Mouse (Mus musculus) neural tube, embryonic 14.5 days (tissue): Measurements from ENCODE around the gene Acta1. TPM values are rescaled to one million over a fixed set of nuclear protein-coding genes. Genes with fewer than 3 reads are reported as not detected.
A peak's percentile ranks its signal among the peaks of the same experiment; 100 is the strongest.

Source experiments
- ATAC-seq: fragments of 200-750 bp; cut with Nextera tagmentation; 2 replicates; pipeline ENCODE4 v1.8.0; 2017; ENCODE audit warnings: low read depth, mild to moderate bottlenecking, moderate TSS enrichment, moderate library complexity
- H3K27ac ChIP-seq: fragments of 300-500 bp; sonication (generic); 2 replicates; pipeline ENCODE4 v1.5.1; 2014; ENCODE audit warnings: low read depth, mild to moderate bottlenecking, control low read depth, low read length, moderate library complexity, mixed read lengths
- H3K27me3 ChIP-seq: fragments of 300-500 bp; sonication (generic); 2 replicates; pipeline ENCODE4 v1.6.1; 2014; ENCODE audit warnings: low read length; ENCODE audit not compliant: control insufficient read depth, insufficient read depth
- H3K36me3 ChIP-seq: fragments of 300-500 bp; sonication (generic); 2 replicates; pipeline ENCODE4 v1.6.1; 2014; ENCODE audit warnings: low read length, mixed read lengths; ENCODE audit not compliant: control insufficient read depth, insufficient read depth
- H3K4me1 ChIP-seq: fragments of 300-500 bp; sonication (generic); 2 replicates; pipeline ENCODE4 v1.6.1; 2014; ENCODE audit warnings: low read length; ENCODE audit not compliant: control insufficient read depth, insufficient read depth
- H3K4me2 ChIP-seq: fragments of 300-500 bp; sonication (generic); 2 replicates; pipeline ENCODE4 v1.6.1; 2014; ENCODE audit warnings: mild to moderate bottlenecking, low read depth, low read length, control low read depth
- H3K4me3 ChIP-seq: fragments of 300-500 bp; sonication (generic); 2 replicates; pipeline ENCODE4 v1.5.1; 2014; ENCODE audit warnings: low read depth, low read length, control low read depth, mixed read lengths
- H3K9ac ChIP-seq: fragments of 300-500 bp; sonication (generic); replicated peaks from 2 replicates; pipeline ENCODE4 v1.6.1; 2014; ENCODE audit warnings: low read depth, mild to moderate bottlenecking, control low read depth, low read length, mixed read lengths
- H3K9me3 ChIP-seq: fragments of 300-500 bp; sonication (generic); 2 replicates; pipeline ENCODE4 v1.6.1; 2016; ENCODE audit warnings: low read length; ENCODE audit not compliant: control insufficient read depth
- WGBS: fragments of 180-500 bp; shearing (Covaris S2); extraction: QIAGEN DNeasy Blood & Tissue Kit; methylation state at CpG from one replicate; pipeline ENCODE4 v1.1.7; 2014; 5-methylcytosine and 5-hydroxymethylcytosine counted together
- polyA plus RNA-seq: library from polyadenylated mRNA; unstranded; fragments of >200 nt; fragmentation: Nextera tagmentation; extraction: Ambion mirVana; gene quantifications from 2 replicates; pipeline ENCODE4 v1.2.1, GENCODE M21; 2014

The Acta1 gene
- 9.0 and 22.7 TPM in 2 replicates for polyA plus RNA-seq

GRCm38 (mm10) chr8:123894502-123895097 lies at the start of gene Acta1:
Acta1 (minus strand) TSS chr8:123894751.
- H3K4me3 ChIP-seq = no peak within 1 kb of the TSS
- H3K4me1 ChIP-seq = no peaks in the 10 kb centered on the region; the same call in 1 of the 2 replicates
- H3K4me2 ChIP-seq = no peak within 1 kb of the TSS
- no peak for ATAC-seq
- H3K27ac ChIP-seq = no peak within 1 kb of the TSS
- H3K9me3 ChIP-seq = no peaks in the 10 kb centered on the region
- H3K27me3 ChIP-seq = peaks cover 23% of the 10 kb centered on the region
- 0 out of 2 replicates have a peak, but pooled peaks cover 2% of the 10 kb centered on the region for H3K36me3 ChIP-seq
- no peak within 1 kb of the TSS for H3K9ac ChIP-seq
- 19% methylated on average over 15 of the region's 15 CpGs for WGBS

GRCm38 (mm10) chr8:123929026-123929425 lies 34.5 kb upstream of the Acta1 start:
- WGBS = 94% methylated on average over 7 of the region's 7 CpGs
- H3K27ac ChIP-seq = no peak overlapping the region
- no peaks in the 10 kb centered on the region for H3K27me3 ChIP-seq
- peaks cover 12% of the 10 kb centered on the region for H3K36me3 ChIP-seq
- H3K4me3 ChIP-seq = no peak overlapping the region
- ATAC-seq = no peak
- H3K4me1 ChIP-seq = no peaks in the 10 kb centered on the region
- H3K4me2 ChIP-seq = no peak overlapping the region
- H3K9me3 ChIP-seq = no peaks in the 10 kb centered on the region
- H3K9ac ChIP-seq = no peak overlapping the region

- ATAC-seq = no peak
- Histone ChIP-seq H3K4me3 (no peak overlapping the region), H3K27ac (no peak overlapping the region), H3K9me3 (no peaks in the 10 kb centered on the region), H3K9ac (no peak overlapping the region), H3K4me1 (no peaks in the 10 kb centered on the region), H3K27me3 (no peaks in the 10 kb centered on the region), H3K4me2 (no peak overlapping the region), H3K36me3 (peaks cover 10% of the 10 kb centered on the region; the same call in 1 of the 2 replicates)
- 98% methylated on average over 3 of the region's 3 CpGs for WGBS
Observed at GRCm38 (mm10) chr8:123925671-123926070, 31.1 kb upstream of the Acta1 start.

GRCm38 (mm10) chr8:123924719-123925118 lies 30.2 kb upstream of the Acta1 start:
- Histone ChIP-seq H3K4me2 (no peak overlapping the region), H3K9me3 (no peaks in the 10 kb centered on the region), H3K36me3 (peaks cover 10% of the 10 kb centered on the region), H3K27me3 (no peaks in the 10 kb centered on the region), H3K4me3 (no peak overlapping the region), H3K9ac (no peak overlapping the region), H3K27ac (no peak overlapping the region), H3K4me1 (no peaks in the 10 kb centered on the region)
- WGBS = 15% methylated on average over 2 of the region's 2 CpGs
- ATAC-seq = peak; percentile 60; the same call in 1 of the 2 replicates

- Histone ChIP-seq H3K9ac (no peak overlapping the region), H3K9me3 (no peaks in the 10 kb centered on the region), H3K4me2 (no peak overlapping the region), H3K27me3 (no peaks in the 10 kb centered on the region), H3K4me1 (no peaks in the 10 kb centered on the region), H3K27ac (no peak overlapping the region), H3K4me3 (no peak overlapping the region), H3K36me3 (peaks cover 61% of the 10 kb centered on the region)
- 98% methylated on average over 3 of the region's 3 CpGs for WGBS
- ATAC-seq = no peak
Observed at GRCm38 (mm10) chr8:123914635-123915034, 20.1 kb upstream of the Acta1 start.

DNA sequence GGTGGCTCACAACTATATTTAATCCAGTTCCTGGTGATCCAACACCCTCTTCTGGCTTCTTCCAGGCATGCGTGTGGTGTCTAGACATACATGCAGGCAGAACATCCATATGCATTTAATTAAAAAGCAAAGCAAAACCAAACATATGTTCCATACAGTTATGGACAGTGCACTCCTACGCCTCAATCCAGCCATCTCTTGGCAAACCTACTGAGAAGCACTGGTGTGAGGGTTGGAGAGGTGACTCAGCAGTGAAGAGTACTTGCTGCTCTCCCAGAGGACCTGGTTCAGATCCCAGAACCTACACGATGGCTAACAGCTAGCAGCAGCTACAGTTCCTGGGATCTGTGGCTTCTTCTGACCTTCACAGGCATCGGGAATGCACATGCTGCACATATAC lies 17.7 kb upstream of the Acta1 start:
- Histone ChIP-seq H3K4me1 (no peaks in the 10 kb centered on the region), H3K27ac (no peak overlapping the region), H3K4me2 (no peak overlapping the region), H3K4me3 (no peak overlapping the region), H3K9me3 (no peaks in the 10 kb centered on the region), H3K9ac (no peak overlapping the region), H3K27me3 (no peaks in the 10 kb centered on the region), H3K36me3 (peaks cover 55% of the 10 kb centered on the region)
- WGBS = 93% methylated on average over 4 of the region's 4 CpGs
- no peak for ATAC-seq

DNA sequence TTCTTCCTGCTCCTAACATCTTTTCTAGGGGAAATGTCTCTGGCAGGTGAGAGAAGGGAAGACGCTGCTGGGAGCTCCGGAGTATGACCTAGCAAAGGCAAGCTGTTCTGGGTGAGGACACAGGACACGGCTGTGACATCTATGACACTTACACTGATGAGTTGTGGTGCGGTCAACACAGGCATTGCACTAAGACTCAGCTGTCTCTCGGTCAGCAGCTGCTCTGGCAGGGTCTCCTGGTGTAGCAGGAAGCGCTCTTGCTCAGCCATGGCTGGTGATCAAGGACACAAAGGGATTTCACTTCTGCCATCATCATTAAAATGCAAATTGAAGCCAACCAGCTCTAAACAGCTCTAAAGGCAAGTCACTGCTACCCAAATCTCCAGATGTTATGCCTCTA lies 13.1 kb upstream of the Acta1 start:
- H3K4me1 ChIP-seq = no peaks in the 10 kb centered on the region
- 92% methylated on average over 6 of the region's 6 CpGs for WGBS
- no peak overlapping the region for H3K27ac ChIP-seq
- no peak overlapping the region for H3K4me2 ChIP-seq
- H3K9me3 ChIP-seq = no peaks in the 10 kb centered on the region
- H3K36me3 ChIP-seq = peaks cover 30% of the 10 kb centered on the region
- no peaks in the 10 kb centered on the region for H3K27me3 ChIP-seq
- no peak overlapping the region for H3K4me3 ChIP-seq
- no peak for ATAC-seq
- no peak overlapping the region for H3K9ac ChIP-seq

DNA sequence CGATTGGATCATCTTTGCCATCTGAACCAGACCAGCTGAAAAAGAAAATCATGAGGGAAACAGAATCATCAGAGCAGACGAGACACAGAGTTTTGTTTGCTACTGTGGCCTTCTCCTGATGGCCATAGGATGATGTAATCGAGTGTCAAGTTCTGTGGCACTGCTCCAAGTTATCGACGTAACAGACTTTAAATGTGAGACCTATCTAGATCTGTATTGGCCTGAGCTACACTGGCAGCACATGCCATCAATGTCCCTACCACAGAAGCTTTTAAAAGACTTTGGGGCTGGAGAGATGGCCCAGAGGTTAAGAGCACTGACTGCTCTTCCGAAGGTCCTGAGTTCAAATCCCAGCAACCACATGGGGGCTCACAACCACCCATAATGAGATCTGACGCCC lies 8.1 kb upstream of the Acta1 start:
- H3K9ac ChIP-seq = no peak overlapping the region
- no peak for ATAC-seq
- peaks cover 7% of the 10 kb centered on the region for H3K36me3 ChIP-seq
- 88% methylated on average over 7 of the region's 7 CpGs for WGBS
- no peak overlapping the region for H3K4me3 ChIP-seq
- no peak overlapping the region for H3K27ac ChIP-seq
- no peaks in the 10 kb centered on the region for H3K27me3 ChIP-seq
- no peaks in the 10 kb centered on the region for H3K9me3 ChIP-seq
- no peak overlapping the region for H3K4me2 ChIP-seq
- no peaks in the 10 kb centered on the region for H3K4me1 ChIP-seq

DNA sequence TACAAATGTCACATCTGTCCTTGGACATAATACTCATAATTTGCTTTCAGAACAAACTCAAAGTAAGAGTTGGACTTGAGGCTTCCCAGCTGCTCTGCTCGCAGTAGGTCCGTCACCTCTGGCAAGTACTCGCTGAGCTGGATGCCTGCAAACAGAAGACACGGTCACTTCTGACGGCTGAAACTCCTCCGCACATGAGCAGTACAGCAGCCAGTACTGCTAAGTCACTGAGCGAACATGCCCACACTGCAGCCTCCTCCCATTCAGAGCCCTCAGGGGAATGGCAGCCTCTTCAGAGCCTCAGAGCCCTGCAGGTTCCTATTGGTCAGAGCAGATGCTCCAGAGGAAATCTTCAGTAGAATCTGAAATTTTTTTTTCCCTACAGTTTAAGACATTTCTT lies 4.8 kb upstream of the Acta1 start:
- H3K4me2 ChIP-seq = no peak overlapping the region
- no peak overlapping the region for H3K9ac ChIP-seq
- H3K4me1 ChIP-seq = no peaks in the 10 kb centered on the region
- no peaks in the 10 kb centered on the region for H3K9me3 ChIP-seq
- H3K27ac ChIP-seq = no peak overlapping the region
- 93% methylated on average over 7 of the region's 7 CpGs for WGBS
- H3K36me3 ChIP-seq = peaks cover 2% of the 10 kb centered on the region; the same call in 1 of the 2 replicates
- ATAC-seq = no peak
- 0 out of 2 replicates have a peak, but pooled peaks cover 9% of the 10 kb centered on the region for H3K27me3 ChIP-seq
- no peak overlapping the region for H3K4me3 ChIP-seq
